Mouse (Mus musculus) brown adipose tissue, adult 24 weeks (tissue): ENCODE measurements around the gene Gtf3c5. TPM values are rescaled to one million over a fixed set of nuclear protein-coding genes. Genes with fewer than 3 reads are reported as not detected.

Experiments used
- H3K27ac ChIP-seq: fragments of 200-500 bp; replicated peaks from 2 replicates; pipeline ENCODE4 v1.5.1; 2012; ENCODE audit warnings: low read depth, mild to moderate bottlenecking, low read length
- H3K4me1 ChIP-seq: fragments of 200-500 bp; 2 replicates; pipeline ENCODE4 v1.6.1; 2012; ENCODE audit warnings: low read length, mixed read lengths; ENCODE audit not compliant: control insufficient read depth, insufficient read depth, insufficient read length
- H3K4me3 ChIP-seq: fragments of 200-500 bp; 2 replicates; pipeline ENCODE4 v1.5.1; 2012; ENCODE audit warnings: low read depth, mild to moderate bottlenecking, low read length, moderate library complexity; ENCODE audit not compliant: insufficient read depth
- polyA plus RNA-seq: library from polyadenylated mRNA; stranded (reverse); fragments of >200 nt; gene quantifications from 2 replicates; pipeline ENCODE4 v1.2.4, GENCODE M21; 2012; ENCODE audit not compliant: missing spikeins, insufficient read depth, insufficient read length

Gtf3c5 gene
- polyA plus RNA-seq, 1 experiment, result 6.9 TPM

GRCm38 (mm10) chr2:28563830-28564229 lies 19.7 kb downstream of the Gtf3c5 start:
- Histone ChIP-seq H3K4me3 (no peak overlapping the region), H3K4me1 (0 out of 2 replicates have a peak, but pooled peaks cover 10% of the 10 kb centered on the region), H3K27ac (no peak overlapping the region)

DNA sequence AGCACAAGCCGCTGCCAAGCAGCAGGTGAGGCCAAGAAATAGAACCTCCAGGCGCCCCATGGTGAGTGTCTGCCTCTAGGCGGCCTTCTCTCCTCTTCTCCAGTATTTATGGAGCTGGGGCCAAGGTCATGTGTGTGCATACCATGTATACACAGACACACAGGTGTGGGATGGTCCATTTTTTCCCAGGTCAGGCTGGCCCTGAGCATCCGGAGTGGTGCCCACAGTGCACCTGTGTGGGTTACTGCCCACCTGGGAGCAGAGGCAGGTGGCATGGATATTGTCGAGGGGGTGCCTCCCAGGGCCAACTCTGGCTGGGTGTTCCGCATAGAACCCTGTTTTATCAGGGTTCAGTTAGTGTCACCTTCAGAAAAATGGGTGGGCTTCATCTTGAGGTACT lies 20.2 kb downstream of the Gtf3c5 start, which contains the start of gene Cel:
Gene Cel (minus strand): TSS at position 101 of the 400 bp plus-strand sequence.
- H3K4me1 ChIP-seq, result 0 out of 2 replicates have a peak, but pooled peaks cover 7% of the 10 kb centered on the region
- no peak within 1 kb of the TSS for H3K4me3 ChIP-seq
- no peak within 1 kb of the TSS for H3K27ac ChIP-seq

GRCm38 (mm10) chr2:28557452-28557851 lies 26.1 kb downstream of the Gtf3c5 start:
- H3K27ac ChIP-seq, result no peak overlapping the region
- H3K4me1 ChIP-seq, result no peaks in the 10 kb centered on the region
- no peak overlapping the region for H3K4me3 ChIP-seq

DNA sequence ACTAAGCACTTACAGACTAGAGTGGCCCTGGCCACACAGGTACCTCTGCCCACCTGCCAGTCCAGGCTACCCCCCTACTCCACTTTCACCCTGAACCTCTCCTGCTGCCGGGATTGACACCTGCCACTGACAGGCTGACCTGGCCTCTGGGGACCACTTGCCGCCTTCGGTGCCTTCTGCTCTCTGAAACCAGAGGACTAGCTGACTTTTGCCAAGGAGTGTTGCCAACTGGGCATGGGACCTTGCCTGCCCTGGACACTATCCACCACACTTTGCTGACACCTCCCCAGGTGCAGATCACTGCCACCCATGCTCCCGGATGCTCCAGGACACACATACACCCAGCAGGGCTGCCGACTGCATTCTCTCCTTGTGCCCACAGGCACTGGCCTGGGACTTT lies 31.2 kb downstream of the Gtf3c5 start:
- Histone ChIP-seq H3K4me1 (no peaks in the 10 kb centered on the region), H3K27ac (no peak overlapping the region), H3K4me3 (no peak overlapping the region)

GRCm38 (mm10) chr2:28549157-28549556 lies 34.4 kb downstream of the Gtf3c5 start:
- no peak overlapping the region for H3K4me3 ChIP-seq
- H3K27ac ChIP-seq, result no peak overlapping the region
- no peaks in the 10 kb centered on the region for H3K4me1 ChIP-seq

DNA sequence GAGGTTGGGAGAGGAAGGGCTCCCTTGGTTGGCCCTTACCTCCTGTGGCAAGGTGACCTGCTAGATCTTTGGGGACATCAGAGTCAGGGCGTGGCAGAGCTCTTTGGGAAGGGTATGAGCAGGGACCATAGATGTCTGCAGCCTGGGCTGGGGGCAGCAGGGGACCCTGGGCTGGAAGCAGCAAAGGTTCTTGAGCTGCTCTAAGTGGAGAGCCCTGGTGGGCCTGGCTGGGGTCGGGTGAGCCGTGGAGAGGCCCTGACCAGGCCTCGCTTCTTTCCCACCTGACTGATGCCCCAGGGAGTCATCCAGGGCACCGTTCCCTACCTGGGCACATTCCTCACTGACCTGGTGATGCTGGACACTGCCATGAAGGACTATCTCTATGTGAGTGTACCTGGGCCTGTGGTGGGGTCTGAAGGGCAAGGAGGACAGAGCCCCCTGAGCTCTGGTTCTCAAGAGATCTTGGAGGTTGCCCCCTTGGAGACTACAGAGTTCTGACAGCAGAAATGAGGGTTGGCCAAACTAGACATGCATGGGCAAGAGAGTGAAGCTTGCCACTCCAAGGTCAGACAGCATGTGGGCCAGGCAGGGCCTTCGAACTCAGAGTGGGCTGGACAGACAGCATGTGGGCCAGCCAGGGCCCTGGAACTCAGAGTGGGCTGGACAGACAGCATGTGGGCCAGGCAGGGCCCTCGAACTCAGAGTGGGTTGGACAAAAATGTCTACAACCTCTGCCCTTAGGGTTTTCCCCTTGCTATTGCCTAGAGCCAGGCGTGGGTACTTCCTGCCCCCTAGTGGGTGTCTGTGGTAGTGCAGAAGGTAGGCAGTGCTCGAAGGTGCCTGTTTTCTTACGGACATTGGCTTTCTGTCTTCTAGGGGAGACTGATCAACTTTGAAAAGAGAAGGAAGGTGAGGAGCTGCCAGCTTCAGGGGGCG lies 36.0 kb downstream of the Gtf3c5 start:
- Histone ChIP-seq H3K4me3 (no peak overlapping the region), H3K27ac (no peak overlapping the region), H3K4me1 (no peaks in the 10 kb centered on the region)

DNA sequence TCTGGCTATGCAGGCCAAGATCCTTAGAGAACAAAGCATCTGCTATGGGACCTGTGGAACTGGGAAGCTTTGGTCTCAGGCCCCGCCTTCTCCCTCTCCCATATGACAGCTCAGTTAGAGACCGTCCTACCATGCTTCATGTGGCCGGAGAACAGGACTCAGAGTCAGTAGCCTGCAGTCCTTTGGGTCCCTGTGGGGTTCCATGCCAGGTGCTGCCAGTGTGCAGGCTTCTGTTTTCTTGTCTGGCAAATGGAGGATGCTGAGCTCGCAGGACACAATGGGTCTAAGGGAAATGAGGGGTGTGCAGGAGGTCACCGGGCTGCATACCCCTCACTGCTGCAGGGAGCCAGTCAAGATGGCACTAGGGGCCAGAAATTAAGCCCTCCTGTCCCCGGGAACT lies 37.0 kb downstream of the Gtf3c5 start:
- no peak overlapping the region for H3K4me3 ChIP-seq
- no peaks in the 10 kb centered on the region for H3K4me1 ChIP-seq
- H3K27ac ChIP-seq, result no peak overlapping the region

GRCm38 (mm10) chr2:28545976-28546375 lies 37.6 kb downstream of the Gtf3c5 start:
- Histone ChIP-seq H3K27ac (no peak overlapping the region), H3K4me1 (no peaks in the 10 kb centered on the region; the same call in 1 of the 2 replicates), H3K4me3 (no peak overlapping the region)

GRCm38 (mm10) chr2:28543894-28544293 lies 39.7 kb downstream of the Gtf3c5 start:
- Histone ChIP-seq H3K27ac (no peak overlapping the region), H3K4me3 (no peak overlapping the region), H3K4me1 (peaks cover 21% of the 10 kb centered on the region)

- Histone ChIP-seq H3K27ac (0 out of 2 replicates have a peak overlapping the region, but pooled peaks have one; percentile 20), H3K4me3 (no peak overlapping the region), H3K4me1 (peaks cover 47% of the 10 kb centered on the region)
Observed at GRCm38 (mm10) chr2:28540587-28541227, 42.8 kb downstream of the Gtf3c5 start.

GRCm38 (mm10) chr2:28539949-28540348 lies 43.6 kb downstream of the Gtf3c5 start:
- H3K27ac ChIP-seq, result peak overlapping the region; percentile 50
- H3K4me3 ChIP-seq, result no peak overlapping the region
- H3K4me1 ChIP-seq, result peaks cover 55% of the 10 kb centered on the region

GRCm38 (mm10) chr2:28539206-28539605 lies 44.3 kb downstream of the Gtf3c5 start:
- no peak overlapping the region for H3K4me3 ChIP-seq

GRCm38 (mm10) chr2:28538817-28539128 lies 44.8 kb downstream of the Gtf3c5 start:
- Histone ChIP-seq H3K4me1 (peaks cover 55% of the 10 kb centered on the region), H3K4me3 (no peak overlapping the region), H3K27ac (peak overlapping the region; percentile 65)

More at GRCm38 (mm10) chr2:28539206-28539605, 44.3 kb downstream of the Gtf3c5 start:
- H3K27ac ChIP-seq, result peak overlapping the region; percentile 65
- H3K4me1 ChIP-seq, result peaks cover 55% of the 10 kb centered on the region

DNA sequence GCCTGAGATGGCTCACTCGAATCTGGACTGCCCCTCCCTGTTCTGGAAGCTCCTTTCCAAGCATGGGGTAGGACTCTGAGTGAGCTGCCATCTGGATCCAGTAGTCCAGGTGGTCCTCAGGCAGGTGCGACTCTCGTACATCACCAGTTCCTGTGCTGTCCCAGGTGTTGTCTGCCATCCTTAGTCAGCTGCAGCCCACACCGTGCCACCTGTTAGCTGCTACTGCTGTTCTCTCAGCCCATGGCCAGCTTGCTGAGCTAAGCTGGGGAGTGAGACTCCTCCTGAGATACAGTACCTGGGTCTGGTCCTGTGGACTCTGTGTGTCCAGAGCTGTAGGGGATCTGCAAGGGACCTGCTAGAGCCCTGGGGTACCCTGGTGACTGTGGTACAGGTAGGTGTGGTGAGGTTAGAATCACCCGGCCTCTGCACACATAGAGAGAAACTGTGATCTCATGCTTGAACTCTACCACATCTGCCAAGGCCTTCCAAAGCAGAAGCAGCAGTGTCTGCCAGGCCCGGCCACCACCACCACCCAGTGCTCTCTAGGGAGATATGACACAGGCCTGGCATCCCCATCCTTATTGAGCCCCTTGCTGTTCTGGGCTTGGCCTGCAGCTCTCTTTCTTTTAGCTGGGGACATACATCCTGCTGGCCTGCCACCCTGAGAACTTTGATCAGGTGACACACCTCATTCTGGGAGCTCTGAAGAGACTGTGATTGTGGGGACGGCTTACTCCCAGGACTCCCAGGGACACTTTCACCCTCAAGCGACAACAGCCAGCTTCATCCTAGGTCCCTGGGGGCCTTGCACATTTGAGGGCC lies 45.3 kb downstream of the Gtf3c5 start:
- Histone ChIP-seq H3K4me3 (no peak overlapping the region), H3K4me1 (peaks cover 55% of the 10 kb centered on the region), H3K27ac (0 out of 2 replicates have a peak overlapping the region, but pooled peaks have one; percentile 23)

DNA sequence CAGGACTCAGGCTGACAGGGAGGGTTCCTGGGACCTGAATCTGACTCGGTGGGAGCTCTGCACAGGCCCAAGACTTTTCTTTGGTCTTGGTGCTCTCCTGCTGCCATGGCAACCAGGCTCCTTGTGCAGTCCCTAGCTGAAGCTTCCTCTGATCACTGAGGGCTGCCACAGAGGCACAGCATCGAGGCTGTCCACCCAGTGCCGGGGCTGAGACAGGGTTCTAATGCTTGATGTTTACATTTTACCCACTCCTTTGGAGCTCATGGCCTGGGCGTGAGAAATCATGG lies 46.0 kb downstream of the Gtf3c5 start:
- H3K27ac ChIP-seq, result no peak overlapping the region
- peaks cover 59% of the 10 kb centered on the region for H3K4me1 ChIP-seq
- no peak overlapping the region for H3K4me3 ChIP-seq
